8 mouse cellular contexts compared by ENCODE assay signal in the genomic region with DNA sequence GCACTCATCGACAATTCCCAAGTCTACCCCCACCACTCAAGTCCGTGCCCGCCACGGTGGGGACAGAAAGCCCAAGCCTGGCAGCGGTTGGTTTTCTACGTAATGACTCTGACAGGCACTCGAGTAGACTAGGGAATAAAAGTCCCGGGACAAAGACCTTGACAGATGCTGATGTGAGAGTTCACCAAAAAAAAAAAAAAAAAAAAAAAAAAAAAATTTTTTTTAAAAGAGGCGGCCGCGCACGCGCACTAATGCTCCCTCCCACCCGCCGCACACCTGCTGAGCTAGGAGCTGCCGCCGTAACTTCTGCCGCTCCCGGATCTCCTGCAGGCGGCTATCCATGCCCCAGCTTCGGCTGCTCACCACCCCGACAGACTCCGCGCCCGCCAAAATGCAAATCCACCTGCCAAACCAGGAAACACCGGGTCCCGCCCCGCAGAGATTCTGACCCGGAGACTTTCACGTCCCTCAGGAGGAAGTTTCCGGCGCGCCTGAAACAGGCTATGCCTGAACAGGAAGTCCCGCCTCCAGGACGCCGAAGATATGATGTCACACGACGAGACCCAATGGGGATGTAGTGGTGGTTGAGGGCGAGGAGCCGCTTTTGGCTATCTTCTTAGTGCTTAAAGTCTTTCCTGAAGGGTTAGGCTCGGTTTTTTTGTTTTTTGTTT. TPM values are rescaled to one million over a fixed set of nuclear protein-coding genes. Genes with fewer than 3 reads are reported as not detected.
DNase-seq lines count a peak whose midpoint lies in the region; ATAC-seq and TF ChIP-seq lines count a peak whose summit lies in the region.

TSS of gene Mettl14 (minus strand) at position 623 of the 671 bp plus-strand sequence.

- H3K27me3 ChIP-seq in hindbrain, postnatal 0 days (ENCODE audit: insufficient read depth, low read length) = no peaks in the 10 kb centered on the region

- DNase-seq in ZHBTc4 (ENCODE audit: low read depth, low spot score) = peak; percentile 99
- DNase-seq in gastrocnemius, adult 2 months = peak; percentile 98
- DNase-seq in hindbrain, postnatal 0 days (ENCODE audit: low spot score) = peak; percentile 99
- peak; percentile 94 to 95 for DNase-seq in left cerebral cortex, adult 2 months (ENCODE audit: extremely low spot score in 1 of 2, low spot score in 2 of 2)
- peak; percentile 98 for DNase-seq in right cerebral cortex, adult 2 months (ENCODE audit: low spot score in 2 of 2)
- peak; percentile 98 for DNase-seq in urinary bladder, postnatal 14 days (ENCODE audit: low spot score)

- peaks cover 3% of the 10 kb centered on the region; the same call in 1 of the 2 replicates for H3K4me1 ChIP-seq in hindbrain, postnatal 0 days (ENCODE audit: insufficient read depth, low read length)

- TF ChIP-seq CTCF in gastrocnemius, adult 2 months (IDR thresholded peaks at IDR 0.05) = no peak
- TF ChIP-seq CTCF in hindbrain, postnatal 0 days (IDR thresholded peaks at IDR 0.05; ENCODE audit: low read depth) = no peak
- no peak for TF ChIP-seq CTCF in left cerebral cortex, adult 2 months (IDR thresholded peaks at IDR 0.05)

- H3K36me3 ChIP-seq in hindbrain, postnatal 0 days (ENCODE audit: insufficient read depth, low read length) = peaks cover 5% of the 10 kb centered on the region; the same call in 1 of the 2 replicates

- peak within 1 kb of the TSS; percentile 67 for H3K9ac ChIP-seq in hindbrain, postnatal 0 days (replicated peaks; ENCODE audit: low read length)

- H3K4me2 ChIP-seq in hindbrain, postnatal 0 days (ENCODE audit: low read depth, low read length) = peak within 1 kb of the TSS; percentile 89

- ATAC-seq in common myeloid progenitor, adult 5-6 weeks (replicated peaks; ENCODE audit: low read depth, poor library complexity, severe bottlenecking) = peak; percentile 100
- peak; percentile 99 for ATAC-seq in hindbrain, postnatal 0 days
- ATAC-seq in megakaryocyte, adult 5-6 weeks (ENCODE audit: poor library complexity, severe bottlenecking) = peak; percentile 99

- H3K4me3 ChIP-seq in gastrocnemius, adult 2 months = peak within 1 kb of the TSS; percentile 95
- peak within 1 kb of the TSS; percentile 71 for H3K4me3 ChIP-seq in hindbrain, postnatal 0 days (ENCODE audit: low read length)
- H3K4me3 ChIP-seq in left cerebral cortex, adult 2 months = peak within 1 kb of the TSS; percentile 83

- intact Hi-C loops in gastrocnemius, adult 2 months (cut with DNase I) = loop anchor here (5.0 kb wide), 1 partner anchor 122 kb away; no protein-coding TSS in a partner anchor
- intact Hi-C loops in left cerebral cortex, adult 2 months (cut with DNase I) = loop anchor here (1.0 to 10.0 kb wide), 3 partner anchors 61 to 889 kb away; partner anchors contain the start of gene Prss12

- WGBS in hindbrain, postnatal 0 days = under 1% methylated on average over 41 of the region's 41 CpGs

- H3K9me3 ChIP-seq in hindbrain, postnatal 0 days (ENCODE audit: low read length) = no peaks in the 10 kb centered on the region

- peak within 1 kb of the TSS; percentile 96 for H3K27ac ChIP-seq in gastrocnemius, adult 2 months
- peak within 1 kb of the TSS; percentile 90 for H3K27ac ChIP-seq in hindbrain, postnatal 0 days
- peak within 1 kb of the TSS; percentile 91 for H3K27ac ChIP-seq in left cerebral cortex, adult 2 months

RNA-seq across cellular contexts. Expression of gene Mettl14, which starts in this region (rescaled TPM):
- total RNA-seq in common myeloid progenitor, adult 5-6 weeks (2017) = 37.4 and 47.7 TPM in 2 replicates
- 10 to 100 TPM in 1 of 2 experiments, 1 to 10 TPM in 1; 9.0 to 12.7 TPM for total RNA-seq in gastrocnemius, adult 2 months (2021)
- total RNA-seq in hindbrain, postnatal 0 days (2014; rRNA removed) = 4.7 and 6.3 TPM in 2 replicates
- 15.6 and 19.5 TPM in 2 replicates for polyA plus RNA-seq in hindbrain, postnatal 0 days (2015; fragmentation: Nextera tagmentation; extraction: Ambion mirVana)
- 10 to 100 TPM; 11.2 to 12.3 TPM for total RNA-seq in left cerebral cortex, adult 2 months (2021)
- 13.0 and 17.3 TPM in 2 replicates for total RNA-seq in megakaryocyte, adult 5-6 weeks (2015)
- 14.7 and 20.0 TPM in 2 replicates for total RNA-seq in megakaryocyte, adult 5-6 weeks (2017)

Comparison
In these comparisons a context has a peak if more than half of its experiments do, and no peak if none do; other contexts are left out.
1. Peak in every context shown above with its lines: DNase-seq, ATAC-seq, H3K4me3 ChIP-seq and H3K27ac ChIP-seq.